Mouse (Mus musculus) R1 (cell line): ENCODE results near the gene Tmc4.
A peak's percentile ranks its signal among the peaks of the same experiment; 100 is the strongest.

ENCODE experiments used
- DNase-seq: peaks from one replicate; pipeline ENCODE4 v3.0.0-alpha.2; 2018; ENCODE audit warnings: low read depth, low spot score

The Tmc4 gene

GRCm38 (mm10) chr7:3644348-3644671 lies 33.0 kb downstream of the Tmc4 start:
- DNase-seq, result no peak

GRCm38 (mm10) chr7:3643843-3644242 lies 33.5 kb downstream of the Tmc4 start:
- no peak for DNase-seq

- DNase-seq, result no peak
Observed at GRCm38 (mm10) chr7:3643412-3643811, 33.9 kb downstream of the Tmc4 start.

GRCm38 (mm10) chr7:3630478-3630815 lies 46.9 kb downstream of the Tmc4 start:
- DNase-seq, result no peak

- DNase-seq, result peak; percentile 99
Observed at GRCm38 (mm10) chr7:3629543-3630477, 47.5 kb downstream of the Tmc4 start, which contains the start of the genes Tfpt and Prpf31. Tfpt (minus strand) TSS chr7:3629929. Prpf31 (plus strand) TSS chr7:3629985.

GRCm38 (mm10) chr7:3629030-3629429 lies 48.3 kb downstream of the Tmc4 start:
- no peak for DNase-seq

- peak; percentile 98 for DNase-seq
Observed at GRCm38 (mm10) chr7:3617242-3617995, 59.9 kb downstream of the Tmc4 start, which contains the start of gene Ndufa3. Ndufa3 (plus strand) TSS chr7:3617373.

DNA sequence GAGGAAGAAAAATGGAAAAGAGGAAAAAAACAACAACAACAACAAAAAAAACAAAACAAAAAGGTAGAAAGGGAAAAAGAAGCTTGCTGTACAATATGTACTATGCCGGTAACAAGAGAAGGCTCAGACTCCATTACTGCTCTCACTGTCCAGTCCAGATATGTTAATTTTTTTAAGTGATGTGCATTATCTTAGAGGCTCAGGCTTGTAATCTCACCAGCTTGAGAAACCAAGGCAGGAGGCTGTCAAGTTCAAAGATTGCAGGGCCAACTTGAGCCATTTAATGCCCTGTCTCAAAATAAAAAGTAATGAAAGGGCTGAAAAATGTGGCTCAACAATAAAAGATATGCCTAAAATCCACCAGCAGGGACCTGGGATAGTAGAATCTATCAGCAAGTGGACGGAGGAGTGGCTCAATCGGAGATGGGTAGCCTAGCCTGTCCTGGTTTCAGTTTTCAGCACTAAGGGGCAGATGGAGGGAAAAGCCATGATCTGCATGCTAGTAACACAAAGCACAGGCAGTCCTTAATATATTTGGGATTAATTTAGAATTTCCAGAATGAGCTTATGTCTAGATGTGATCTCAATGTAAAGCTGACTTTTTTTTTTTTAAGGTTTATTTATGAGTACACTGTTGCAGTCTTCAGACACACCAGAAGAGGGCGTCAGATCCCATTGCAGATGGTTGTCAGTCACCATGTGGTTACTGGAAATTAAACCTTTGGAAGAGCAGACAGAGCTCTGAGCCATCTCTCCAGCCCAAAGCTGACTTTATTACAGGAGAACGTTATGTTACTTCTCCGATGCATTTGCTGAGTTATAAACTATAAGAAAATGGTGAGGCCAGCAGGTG lies 60.7 kb downstream of the Tmc4 start:
- DNase-seq, result no peak

- no peak for DNase-seq
Observed at GRCm38 (mm10) chr7:3616057-3616388, 61.3 kb downstream of the Tmc4 start, which contains the start of gene Oscar. Oscar (minus strand) TSS chr7:3616157.
